Mouse (Mus musculus) layer of hippocampus, adult 9-11 months (tissue): ENCODE measurements around the gene Nus1.

ENCODE experiments used
- DNase-seq: peaks from one replicate; pipeline ENCODE4 v3.0.0; 2022

The Nus1 gene

DNA sequence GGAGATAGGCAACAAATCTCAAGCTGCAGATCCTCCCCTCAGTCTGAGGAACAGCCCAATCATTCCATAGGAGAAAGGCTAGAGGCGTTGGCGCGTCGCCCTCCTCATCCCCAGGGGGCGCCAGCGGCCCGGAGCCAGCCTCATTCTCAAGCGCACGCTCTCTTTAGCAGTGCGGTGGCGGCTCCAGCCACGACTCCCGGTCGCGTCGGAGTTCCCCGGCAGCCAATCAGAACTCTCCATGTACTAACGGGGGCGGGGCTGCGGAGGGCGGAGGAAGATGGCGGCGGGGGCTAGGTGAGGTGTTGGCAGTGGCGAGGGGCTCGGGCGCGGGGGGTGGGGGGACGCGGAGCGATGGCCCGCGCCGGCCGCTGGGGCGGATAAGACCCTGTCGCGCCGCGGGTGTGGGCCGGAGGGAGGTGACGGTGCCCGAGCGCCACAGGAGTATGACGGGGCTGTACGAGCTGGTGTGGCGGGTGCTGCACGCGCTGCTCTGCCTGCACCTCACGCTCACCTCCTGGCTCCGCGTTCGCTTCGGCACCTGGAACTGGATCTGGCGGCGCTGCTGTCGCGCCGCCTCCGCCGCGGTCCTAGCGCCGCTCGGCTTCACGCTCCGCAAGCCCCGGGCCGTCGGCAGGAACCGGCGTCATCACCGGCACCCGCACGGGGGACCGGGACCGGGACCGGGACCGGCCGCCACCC lies at the start of gene Nus1:
Nus1 (plus strand) TSS at position 249 of the 699 bp plus-strand sequence.
- peak; percentile 98 for DNase-seq

- DNase-seq, result no peak
Observed at GRCm38 (mm10) chr10:52368376-52368775, 49.0 kb upstream of the Nus1 start.

GRCm38 (mm10) chr10:52373834-52374233 lies 43.5 kb upstream of the Nus1 start:
- no peak for DNase-seq

GRCm38 (mm10) chr10:52374651-52375050 lies 42.7 kb upstream of the Nus1 start:
- DNase-seq, result no peak

- no peak for DNase-seq
Observed at GRCm38 (mm10) chr10:52376422-52376821, 40.9 kb upstream of the Nus1 start.

DNA sequence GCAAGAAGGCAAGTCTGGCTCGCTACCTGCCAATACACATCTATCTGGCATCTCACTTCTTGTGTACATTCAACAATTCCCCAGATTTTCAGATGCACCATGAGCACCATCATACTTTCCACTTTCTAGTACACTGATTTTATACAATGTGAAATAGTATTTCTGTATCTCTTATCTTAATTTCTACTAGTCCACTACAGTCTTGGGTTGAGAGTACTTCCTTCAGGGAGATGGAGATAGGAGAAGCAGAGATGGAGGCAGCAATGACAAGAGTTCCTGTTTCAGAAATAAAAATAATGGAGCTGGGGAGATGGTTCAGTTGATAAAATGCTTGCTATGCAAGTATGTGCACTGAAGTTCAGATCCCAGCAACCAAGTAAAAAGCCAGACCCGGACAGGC lies 39.5 kb upstream of the Nus1 start:
- no peak for DNase-seq

DNA sequence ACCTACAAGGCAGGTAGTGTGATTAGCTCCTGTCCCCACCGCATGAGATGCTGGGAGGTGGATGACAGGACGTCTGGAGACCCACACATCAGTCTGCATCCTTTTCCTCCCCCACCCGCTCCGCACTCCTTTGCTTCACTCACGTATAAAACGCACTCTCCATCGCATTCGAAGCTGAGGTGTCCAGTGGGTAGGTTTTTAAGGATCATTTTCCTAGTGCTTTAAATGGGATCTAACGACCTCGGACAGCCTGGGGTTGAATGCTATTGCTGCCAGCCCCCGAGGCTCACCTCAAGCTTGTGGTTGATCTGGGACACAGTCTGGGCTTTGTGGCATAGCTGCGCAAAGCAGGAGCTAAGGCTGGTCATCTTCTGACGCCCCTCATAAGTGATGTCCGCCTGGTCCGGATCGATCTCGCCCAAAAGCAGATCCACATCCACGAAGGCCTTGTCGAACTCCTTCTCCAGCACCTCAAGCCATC lies 36.0 kb upstream of the Nus1 start:
- DNase-seq, result no peak

DNA sequence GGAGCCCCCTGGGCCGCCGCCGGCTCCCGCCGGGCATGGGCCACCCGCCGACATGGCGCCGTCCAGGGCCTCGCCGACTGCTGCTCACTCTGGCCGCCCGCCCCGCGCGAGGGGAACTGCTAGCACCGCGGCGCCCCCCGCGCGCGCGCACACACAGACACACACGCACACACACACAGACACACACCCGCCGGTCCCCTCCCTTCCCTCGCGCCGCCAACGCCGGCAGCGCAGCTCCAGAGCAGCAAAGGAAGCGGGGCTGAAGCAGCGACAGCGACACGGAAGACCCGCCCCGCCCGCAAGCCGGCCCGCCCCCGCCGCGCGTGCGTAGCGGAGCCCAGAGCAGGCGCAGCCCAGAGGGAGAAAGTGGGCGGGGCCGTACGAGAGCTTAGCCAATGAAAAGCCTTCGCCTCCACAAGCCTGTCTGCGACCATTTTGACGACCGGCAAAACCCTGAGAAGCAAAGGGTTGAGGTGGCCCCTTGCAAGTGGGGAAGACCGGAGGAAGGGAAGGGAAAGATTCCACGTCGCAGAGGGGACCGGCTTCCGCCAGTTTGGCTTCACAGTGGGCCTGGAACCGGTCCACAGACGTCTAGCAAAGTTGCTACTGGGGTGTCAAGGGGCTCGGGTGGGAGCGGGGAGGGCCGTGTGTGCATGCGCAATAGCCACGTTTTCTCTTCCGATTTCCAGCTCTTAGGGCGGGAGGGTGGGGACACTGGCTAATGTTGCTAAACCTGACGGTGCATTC lies 35.3 kb upstream of the Nus1 start, which contains the start of gene Gopc:
Gopc (minus strand) TSS at position 280 of the 747 bp plus-strand sequence.
- peak; percentile 98 for DNase-seq

- DNase-seq, result no peak
Observed at GRCm38 (mm10) chr10:52383022-52383421, 34.3 kb upstream of the Nus1 start.

- no peak for DNase-seq
Observed at GRCm38 (mm10) chr10:52383522-52383921, 33.8 kb upstream of the Nus1 start.

GRCm38 (mm10) chr10:52384823-52385610 lies 32.3 kb upstream of the Nus1 start:
- peak; percentile 27 for DNase-seq

DNA sequence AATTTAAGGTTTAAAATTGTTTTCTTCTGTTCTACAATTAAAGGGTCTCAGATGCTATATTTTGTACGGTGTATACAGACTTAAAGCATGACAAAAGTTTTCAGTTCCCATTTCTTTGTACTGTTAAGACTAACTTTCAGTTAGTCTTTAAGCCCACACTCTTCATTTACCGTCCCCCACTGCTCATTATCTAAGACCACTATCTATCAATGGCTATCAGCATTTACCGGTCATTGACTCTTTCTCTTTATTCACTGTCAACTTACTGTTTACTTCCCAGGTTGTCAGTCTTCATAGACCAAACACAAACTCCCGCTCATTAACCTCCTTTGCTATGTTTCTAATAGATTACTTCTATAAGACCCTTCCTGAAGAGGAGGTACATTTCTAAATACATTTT lies 30.2 kb upstream of the Nus1 start:
- DNase-seq, result no peak

GRCm38 (mm10) chr10:52388922-52389430 lies 28.4 kb upstream of the Nus1 start, which contains the start of gene Nepn:
Gene Nepn, plus strand, starts transcription at chr10:52388972.
- DNase-seq, result no peak

GRCm38 (mm10) chr10:52389438-52389837 lies 27.9 kb upstream of the Nus1 start:
- no peak for DNase-seq

DNA sequence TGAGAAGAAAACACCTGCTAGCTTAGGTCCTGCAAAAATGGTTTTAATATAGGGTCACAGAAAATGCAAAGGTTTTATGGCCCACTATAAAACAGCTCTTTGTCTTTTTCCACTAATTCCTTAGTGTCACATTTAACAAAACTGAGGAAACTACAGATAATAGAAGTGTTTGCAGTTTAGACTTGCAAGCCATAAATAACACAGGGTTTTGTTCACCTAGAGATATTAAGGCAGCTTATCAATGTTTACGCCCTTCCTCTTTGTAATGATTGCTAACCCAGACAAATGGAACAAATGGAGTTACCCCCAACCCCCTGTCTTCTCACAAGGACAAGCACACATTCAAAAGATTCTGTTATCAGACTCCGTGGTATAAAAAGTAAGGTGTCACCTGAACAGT lies 26.1 kb upstream of the Nus1 start:
- no peak for DNase-seq

GRCm38 (mm10) chr10:52396647-52397046 lies 20.7 kb upstream of the Nus1 start:
- DNase-seq, result no peak

DNA sequence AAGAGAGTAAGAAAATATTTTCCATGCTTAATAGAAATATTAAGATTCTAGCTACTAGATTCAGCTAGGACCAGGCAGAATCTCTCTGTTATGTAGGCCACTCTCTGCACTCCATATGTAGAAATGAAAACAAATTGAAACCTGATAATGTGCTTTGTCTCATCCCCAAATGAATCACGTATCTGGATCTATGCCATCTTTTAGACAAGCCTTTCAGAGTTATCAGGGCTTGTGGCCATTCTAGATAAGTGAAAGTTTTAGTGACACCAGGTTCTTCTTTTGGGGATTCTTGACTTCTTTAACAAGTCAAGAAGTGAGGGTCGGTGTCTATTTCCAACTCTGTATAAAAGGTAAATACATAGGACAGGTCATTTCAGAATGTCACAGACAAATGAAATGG lies 18.6 kb upstream of the Nus1 start:
- no peak for DNase-seq

DNA sequence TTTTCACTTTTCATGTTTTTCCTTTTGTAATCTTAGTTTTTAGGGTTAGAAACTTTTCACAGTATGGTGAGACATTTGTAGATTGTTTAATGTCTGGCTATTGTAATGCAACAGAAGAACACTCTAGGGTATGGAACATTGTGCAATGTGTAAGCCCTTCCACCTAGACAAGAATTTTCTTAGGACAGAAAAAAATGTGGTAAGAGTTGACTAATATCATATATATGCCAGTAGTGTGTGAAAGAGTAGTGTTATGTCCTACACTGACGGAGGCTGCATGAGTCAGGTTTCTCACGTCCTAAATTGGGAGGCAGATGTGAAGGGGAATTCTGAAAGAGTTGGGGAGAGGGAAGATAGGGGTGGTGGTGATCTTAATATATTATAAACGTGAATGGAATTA lies 17.6 kb upstream of the Nus1 start:
- DNase-seq, result no peak

DNA sequence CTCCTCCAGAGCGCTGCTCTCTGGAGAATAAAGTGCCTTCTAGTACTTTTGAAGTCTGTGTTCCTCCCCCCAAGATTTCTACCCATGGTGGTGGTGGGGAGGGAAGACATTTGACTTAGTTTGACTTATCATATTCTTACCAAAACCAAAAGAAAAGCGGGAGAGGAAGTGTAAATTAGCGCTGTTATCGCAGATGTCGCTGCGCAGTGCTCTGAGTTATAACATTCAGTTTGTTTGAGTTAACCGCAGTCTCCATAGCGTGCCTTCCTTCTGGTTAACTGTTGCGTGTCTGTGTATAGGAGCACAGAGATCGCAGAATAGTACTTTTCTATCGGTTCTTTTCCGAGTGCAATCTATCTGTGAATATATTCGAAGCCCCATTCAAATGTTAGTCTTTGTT lies 12.2 kb upstream of the Nus1 start:
- no peak for DNase-seq

DNA sequence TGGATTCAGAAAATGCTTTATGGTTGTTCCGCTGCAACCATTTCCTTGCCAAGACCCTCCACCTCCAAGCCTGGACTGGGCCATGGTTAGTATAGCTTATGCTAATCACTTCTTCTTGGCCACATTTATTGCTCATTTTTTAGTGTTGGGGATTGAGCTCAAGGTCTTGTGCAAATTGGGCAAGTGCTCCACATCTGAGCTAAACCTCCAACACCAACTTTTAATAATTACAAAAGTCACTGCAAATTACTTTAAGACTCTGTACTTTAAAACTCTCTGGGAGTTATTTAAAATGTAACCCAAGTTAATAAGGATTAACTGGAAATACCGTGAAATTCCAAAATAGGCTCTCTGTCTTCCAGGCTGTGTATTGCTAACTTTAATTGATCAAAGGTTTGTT lies 9.8 kb upstream of the Nus1 start:
- DNase-seq, result no peak

DNA sequence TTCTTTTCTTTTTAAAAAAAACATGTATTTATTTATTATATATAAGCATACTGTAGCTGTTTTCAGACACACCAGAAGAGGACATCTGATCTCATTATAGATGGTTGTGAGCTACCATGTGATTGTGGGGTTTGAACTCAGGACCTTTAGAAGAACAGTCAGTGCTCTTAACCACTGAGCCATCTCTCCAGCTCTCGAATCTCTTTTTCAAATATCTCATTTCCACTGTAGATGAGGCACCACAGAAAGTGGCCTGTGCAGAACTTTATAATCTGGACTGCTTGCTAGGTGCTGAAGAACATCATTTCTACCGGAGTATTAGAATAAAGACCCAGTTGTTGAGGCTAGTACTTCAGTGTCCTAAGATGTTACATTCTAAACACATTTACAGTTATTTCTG lies 2.3 kb upstream of the Nus1 start:
- no peak for DNase-seq

- DNase-seq, result no peak
Observed at GRCm38 (mm10) chr10:52416458-52416857, 889 bp upstream of the Nus1 start.
